Mouse (Mus musculus) MEL (cell line): ENCODE data around the gene Treh.

Source experiments
- CTCF ChIP-seq, 3 experiments: IDR thresholded peaks in 2 of 3; conservative IDR thresholded peaks in 1 of 3; 2 replicates each; pipeline ENCODE4 v1.5.1; 2011 to 2012; ENCODE audit warnings: low read length in 3 of 3, low read depth in 2 of 3, mild to moderate bottlenecking in 2 of 3, improper control_type of control experiment in 1 of 3, inconsistent platforms in 1 of 3, mixed read lengths in 1 of 3, moderate library complexity in 1 of 3; ENCODE audit not compliant: control insufficient read depth in 1 of 3, insufficient read depth in 1 of 3, poor library complexity in 1 of 3, severe bottlenecking in 1 of 3
- EP300 ChIP-seq, 2 experiments: IDR thresholded peaks; 2 replicates each; pipeline ENCODE4 v1.6.1; 2011; ENCODE audit warnings: improper control_type of control experiment in 2 of 2, low read length in 2 of 2, low read depth in 1 of 2, mild to moderate bottlenecking in 1 of 2
- KAT2A ChIP-seq: conservative IDR thresholded peaks from 2 replicates; pipeline ENCODE4 v1.6.1; 2012; ENCODE audit warnings: low read depth, low read length, improper control_type of control experiment, inconsistent platforms
- ZC3H11A ChIP-seq: IDR thresholded peaks from 2 replicates; pipeline ENCODE4 v1.6.1; 2012; ENCODE audit warnings: low read depth, mild to moderate bottlenecking, inconsistent platforms, low read length, improper control_type of control experiment

- peak; percentile 16 to 51; a peak in 2 of 4 replicates for TF ChIP-seq EP300 (IDR thresholded peaks at IDR 0.05; ENCODE audit: low read depth in 1 of 2, low read length in 2 of 2)
- TF ChIP-seq CTCF (IDR thresholded peaks at IDR 0.05 in 2 of 3, conservative IDR thresholded peaks at IDR 0.05 in 1 of 3; ENCODE audit: control insufficient read depth in 1 of 3, insufficient read depth in 1 of 3, low read depth in 2 of 3, low read length in 3 of 3, poor library complexity in 1 of 3, severe bottlenecking in 1 of 3) = no peak
- TF ChIP-seq ZC3H11A = no peak
- TF ChIP-seq KAT2A = no peak
These were observed 60.0 kb downstream of the Treh start for GRCm38 (mm10) chr9:44732921-44733530.
